Mouse (Mus musculus): ENCODE results near the gene Cntnap4.
A peak's percentile ranks its signal among the peaks of the same experiment; 100 is the strongest.

The Cntnap4 gene

DNA sequence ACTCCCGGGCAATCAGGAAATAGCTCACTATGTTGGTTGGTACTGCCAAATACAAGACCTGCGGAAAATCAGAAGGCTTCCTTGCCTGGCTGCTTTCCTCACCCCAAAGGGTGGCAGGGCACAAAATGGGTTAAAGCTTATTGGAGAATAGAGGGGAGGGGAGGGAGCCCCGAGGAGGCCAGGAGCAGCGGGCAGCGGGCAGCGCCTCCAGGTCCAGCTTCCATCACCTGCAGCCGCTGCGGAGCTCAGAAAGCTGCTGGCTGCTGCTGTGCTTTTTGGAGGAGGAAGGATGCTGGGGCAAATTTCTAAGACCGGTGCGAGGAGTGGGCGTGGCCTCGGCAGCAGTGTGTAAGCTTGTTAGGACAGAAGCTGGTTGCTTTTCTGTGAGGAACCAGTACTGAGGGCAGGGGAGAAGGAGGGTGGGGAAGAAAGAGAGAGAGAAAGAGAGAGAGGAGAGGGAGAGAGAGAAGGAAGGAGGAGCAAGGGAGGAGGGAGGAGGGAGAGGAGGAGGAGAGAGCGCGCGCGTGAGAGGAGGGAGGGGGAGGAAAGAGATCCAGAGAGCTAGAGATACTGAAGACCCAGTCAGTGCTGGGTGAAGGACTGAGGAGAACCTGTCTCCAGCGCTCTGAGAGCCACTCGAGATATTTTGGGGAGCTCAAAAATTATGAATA, at the start of gene Cntnap4:
TSS of gene Cntnap4 (plus strand) at position 573 of the 671 bp plus-strand sequence.
- no peak for DNase-seq

DNA sequence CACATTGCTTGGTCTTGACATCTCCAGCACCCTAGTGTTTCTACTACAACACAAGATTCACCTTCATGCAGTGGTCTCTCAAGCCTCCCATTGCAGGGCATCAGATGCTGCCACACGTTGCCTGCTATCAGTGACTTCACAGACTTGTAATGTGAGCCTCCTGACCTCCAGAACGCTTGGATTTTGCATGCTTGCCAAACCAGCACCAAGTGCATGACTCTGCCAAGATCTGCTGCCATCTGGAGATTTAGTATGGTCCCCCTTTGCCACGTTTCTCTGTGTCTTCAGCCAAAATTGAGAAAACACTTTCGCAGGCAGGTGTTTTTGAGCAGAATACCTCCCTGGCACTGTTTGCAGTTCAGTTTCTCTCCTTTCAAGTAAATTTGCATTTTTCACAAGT, 12.5 kb upstream of the Cntnap4 start:
- DNase-seq = no peak

DNA sequence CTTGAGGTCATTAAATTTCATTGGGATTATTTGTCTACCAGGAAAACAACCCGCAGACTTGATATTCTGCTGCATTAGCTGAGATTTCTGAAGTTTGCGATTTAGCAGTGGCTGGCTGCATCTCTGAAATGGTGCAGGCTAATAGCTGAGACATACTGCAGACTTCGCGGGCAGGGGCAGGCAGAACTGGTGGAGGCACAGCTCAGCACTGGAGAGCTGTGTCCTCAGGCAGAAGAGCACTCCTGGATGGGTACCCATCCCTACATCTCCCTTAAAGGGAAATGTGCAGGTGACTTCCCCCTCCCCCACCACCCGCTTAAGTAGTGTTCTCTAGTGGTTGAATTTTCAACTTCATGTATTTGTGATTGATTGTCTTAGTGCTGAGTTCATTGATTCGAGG, 698 bp downstream of the Cntnap4 start:
- DNase-seq = no peak

DNA sequence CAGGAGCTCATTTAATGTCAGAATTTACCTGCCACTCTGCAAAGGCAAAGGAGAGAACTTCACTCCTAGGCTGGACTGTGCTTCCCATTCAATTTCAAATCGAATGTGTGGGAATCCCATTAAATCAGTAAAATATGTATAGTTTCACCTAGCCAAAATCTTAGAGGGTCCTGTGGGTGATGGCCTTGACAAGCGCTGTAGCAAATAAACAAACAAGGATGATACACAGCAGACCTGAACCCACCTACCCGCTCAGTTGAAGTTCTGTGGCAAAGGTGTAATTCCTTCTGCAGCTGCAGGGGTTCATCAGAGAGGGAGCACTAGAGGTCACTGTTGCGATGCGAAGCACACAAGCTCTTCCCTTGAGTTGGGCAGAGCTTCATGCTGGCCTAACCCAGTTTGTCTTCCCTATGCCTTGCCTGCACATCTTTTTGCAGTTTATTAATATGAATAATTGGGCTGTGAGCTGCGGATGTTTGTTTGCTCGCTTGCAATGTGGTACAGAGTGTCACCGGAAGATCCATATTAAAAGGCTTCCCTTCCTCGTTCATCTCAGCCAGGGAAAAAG, 1.6 kb downstream of the Cntnap4 start:
- DNase-seq = peak; percentile 32

- no peak for DNase-seq
These were observed 11.6 kb downstream of the Cntnap4 start for GRCm38 (mm10) chr8:112581473-112581872.

GRCm38 (mm10) chr8:112583440-112583839, 13.6 kb downstream of the Cntnap4 start:
- DNase-seq = no peak

GRCm38 (mm10) chr8:112588357-112589051, 18.7 kb downstream of the Cntnap4 start:
- no peak for DNase-seq

DNA sequence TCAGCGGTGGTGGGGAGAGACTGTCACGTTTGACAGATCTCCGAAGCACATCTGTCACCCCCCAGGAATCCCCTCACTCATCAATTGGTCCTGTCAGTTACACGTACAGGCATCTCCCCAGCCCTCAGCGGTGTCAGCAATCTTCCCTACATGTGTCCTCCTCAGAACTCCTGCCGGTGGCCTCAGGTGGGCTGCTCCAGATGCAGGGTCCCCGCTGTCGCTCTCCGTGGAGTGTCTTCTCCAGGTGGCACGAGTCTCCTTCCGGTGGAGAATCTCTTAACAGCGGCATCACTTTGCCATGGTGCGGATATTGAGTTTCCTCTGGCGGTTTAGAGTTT, 19.2 kb downstream of the Cntnap4 start:
- no peak for DNase-seq

- DNase-seq = no peak
These were observed 26.4 kb downstream of the Cntnap4 start for GRCm38 (mm10) chr8:112596023-112596776.

DNA sequence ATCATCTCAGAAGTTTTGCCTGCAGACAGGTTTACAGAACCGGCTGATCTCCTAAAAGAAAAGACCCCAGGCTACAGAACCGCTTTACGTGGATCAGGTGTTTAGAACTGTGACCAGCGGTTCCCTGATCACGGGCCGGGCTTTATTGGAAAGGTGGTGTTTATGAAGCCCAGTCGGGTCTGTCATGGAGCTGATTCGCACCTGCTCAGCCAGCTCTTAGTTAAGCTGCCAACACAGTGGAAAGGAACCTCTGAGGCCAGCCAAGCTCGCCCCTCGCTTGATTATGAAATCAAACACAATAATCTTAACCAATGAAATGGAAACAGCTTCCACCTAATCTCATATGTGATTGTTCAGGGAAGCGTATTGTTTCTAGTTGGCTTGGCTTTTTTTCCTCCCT, 30.1 kb downstream of the Cntnap4 start:
- no peak for DNase-seq

- no peak for DNase-seq
These were observed 31.3 kb downstream of the Cntnap4 start for GRCm38 (mm10) chr8:112601150-112601549.

DNA sequence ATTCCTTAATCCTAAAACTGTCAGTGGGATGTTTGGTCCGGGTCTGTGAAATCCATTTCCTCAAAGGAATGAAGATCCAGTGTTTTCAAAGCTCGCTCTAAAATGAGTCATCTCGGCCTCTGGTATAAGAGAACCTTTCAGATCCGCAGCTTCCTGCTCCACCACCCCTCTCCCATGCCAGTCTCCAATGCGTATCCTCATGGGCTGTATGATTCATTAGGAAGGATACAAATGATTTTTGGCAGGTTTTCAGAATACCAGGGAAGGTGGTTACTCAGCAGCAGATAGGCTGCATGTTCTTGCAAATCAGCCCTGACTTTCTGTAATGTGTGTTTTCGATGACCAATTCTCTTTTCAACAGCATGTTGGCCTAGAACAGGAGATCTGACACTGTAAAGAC, 40.3 kb downstream of the Cntnap4 start:
- DNase-seq = no peak

DNA sequence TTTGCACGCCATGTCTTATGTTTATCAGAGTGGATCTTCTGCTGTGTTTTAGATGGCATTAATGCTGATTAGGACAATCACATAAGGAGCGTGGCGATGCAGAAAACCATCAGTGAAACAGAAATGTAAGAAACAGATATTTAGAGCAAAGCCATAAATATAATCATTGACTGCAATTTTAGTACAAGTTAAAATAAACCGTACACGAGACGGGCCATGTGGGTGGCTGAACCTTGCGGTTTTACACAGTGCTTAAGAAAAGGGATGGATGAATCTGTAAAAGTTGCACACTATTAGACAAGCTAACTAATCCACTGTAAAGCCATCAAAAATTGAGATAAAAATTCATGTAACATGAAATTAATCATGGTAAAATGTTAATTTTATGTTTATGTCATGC, 58.9 kb downstream of the Cntnap4 start:
- no peak for DNase-seq

DNA sequence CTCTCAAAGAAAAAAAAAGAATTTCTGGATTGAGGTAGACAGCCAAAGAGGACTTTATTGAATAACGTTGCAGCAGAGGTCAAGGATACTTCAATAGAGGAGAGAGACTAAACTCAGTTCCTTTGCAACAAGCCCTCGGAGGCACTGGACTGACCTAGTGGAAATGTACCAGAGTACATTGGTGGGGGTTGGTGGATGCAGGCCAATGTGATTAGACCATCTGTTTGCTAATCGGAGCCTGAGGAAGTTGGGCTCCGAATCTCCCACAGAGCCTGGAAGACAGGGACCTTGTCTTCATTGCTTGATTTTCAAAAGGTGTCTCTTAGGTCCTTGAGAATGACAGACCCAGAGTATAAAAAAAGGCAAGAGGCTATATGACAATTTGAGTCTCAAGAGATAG, 82.8 kb downstream of the Cntnap4 start:
- no peak for DNase-seq

DNA sequence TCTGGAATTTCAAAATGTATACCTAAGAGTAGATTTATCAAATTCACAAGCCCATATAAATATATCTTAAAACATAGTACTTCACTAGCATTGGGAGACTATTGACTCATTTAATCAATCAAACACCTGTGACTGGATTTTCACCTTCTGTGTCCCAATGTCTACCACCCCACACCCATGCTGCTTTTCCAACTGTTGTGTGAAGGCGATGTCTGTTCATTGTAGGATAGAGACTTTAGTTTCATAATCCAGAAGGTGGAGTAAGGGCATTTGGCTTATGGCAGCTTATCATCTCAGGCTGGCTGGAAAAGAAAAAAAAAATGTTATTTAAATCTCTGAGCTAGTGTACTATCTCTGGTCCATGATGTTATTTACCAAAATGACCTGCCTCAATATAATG, 83.4 kb downstream of the Cntnap4 start:
- no peak for DNase-seq

DNA sequence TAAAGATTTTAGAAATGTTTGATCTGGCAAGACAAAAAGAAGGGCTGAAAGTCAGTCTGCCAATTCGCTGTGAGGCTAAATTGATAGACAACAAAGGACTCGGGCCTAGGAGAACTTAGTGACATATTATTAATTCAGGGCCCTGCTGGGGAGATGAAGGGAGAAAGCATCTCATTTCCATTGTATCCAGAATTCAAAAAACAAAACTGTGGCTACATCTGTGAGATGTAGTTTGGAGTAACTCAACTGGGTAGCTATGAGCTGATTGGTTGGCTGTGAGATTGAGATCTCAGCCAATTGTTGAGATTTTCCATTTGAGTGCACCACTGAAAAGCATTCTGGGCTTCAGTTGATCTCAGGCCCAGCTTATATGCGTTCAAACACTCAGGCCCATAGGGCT, 84.2 kb downstream of the Cntnap4 start:
- no peak for DNase-seq

DNA sequence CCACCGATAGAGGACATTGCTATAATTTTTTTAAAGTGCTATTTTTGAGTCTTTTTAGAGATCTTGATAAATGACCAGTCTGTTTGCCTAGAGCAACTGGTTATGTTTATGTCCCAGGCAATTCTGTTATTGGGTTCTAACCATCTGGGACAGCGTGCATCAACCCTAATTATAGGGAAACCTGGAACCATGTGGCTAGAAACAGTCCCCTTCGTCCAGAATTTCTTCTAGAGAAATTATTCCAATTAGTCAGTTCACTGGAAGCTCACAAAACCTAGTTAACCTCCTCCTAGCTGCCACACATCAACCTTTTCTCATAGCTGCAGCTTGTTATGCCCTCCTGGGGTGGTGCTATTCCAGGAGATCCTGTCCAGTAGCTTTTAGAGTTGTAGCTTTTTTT, 94.2 kb downstream of the Cntnap4 start:
- DNase-seq = no peak

DNA sequence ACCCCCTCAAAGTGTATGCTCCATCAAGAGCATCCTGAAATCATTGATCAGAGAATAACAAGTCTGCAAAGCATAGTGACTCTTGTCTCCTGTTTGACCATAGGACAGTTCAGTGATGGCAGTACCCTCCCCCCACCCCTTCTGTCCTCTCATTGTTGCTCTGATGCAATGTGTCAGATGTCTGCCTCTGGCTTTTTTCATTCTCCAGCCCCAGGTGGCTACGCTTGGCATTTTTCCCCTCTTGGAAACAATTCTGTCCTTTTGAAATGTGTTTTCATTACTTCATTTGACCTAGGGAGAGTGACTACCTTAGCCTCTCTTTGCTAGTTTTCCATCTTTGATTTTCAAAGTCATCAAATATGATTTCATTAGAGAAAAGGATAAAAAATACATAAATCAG, 104.8 kb downstream of the Cntnap4 start:
- DNase-seq = no peak

- no peak for DNase-seq
These were observed 111.9 kb downstream of the Cntnap4 start for GRCm38 (mm10) chr8:112681757-112682156.

DNA sequence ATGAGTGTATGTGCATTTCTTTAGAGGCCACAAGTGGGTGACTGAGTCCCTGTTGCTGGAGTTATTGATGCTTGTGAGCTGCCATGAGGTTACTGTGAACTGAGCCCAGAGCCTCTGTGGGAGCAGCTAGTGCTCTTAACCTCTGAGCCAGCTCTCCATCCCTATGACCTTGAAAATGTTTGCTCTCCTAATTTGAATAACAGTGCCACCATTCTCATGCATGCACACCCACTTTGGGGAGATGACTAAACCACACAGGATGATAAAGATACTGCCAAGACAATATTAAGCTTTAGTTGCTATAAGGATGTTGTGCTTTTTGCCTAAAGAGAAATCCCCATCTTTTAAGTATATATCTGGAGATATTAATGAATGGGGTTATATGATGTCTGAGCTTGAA, 125.9 kb downstream of the Cntnap4 start:
- no peak for DNase-seq

GRCm38 (mm10) chr8:112698141-112698540, 128.3 kb downstream of the Cntnap4 start:
- DNase-seq = no peak

DNA sequence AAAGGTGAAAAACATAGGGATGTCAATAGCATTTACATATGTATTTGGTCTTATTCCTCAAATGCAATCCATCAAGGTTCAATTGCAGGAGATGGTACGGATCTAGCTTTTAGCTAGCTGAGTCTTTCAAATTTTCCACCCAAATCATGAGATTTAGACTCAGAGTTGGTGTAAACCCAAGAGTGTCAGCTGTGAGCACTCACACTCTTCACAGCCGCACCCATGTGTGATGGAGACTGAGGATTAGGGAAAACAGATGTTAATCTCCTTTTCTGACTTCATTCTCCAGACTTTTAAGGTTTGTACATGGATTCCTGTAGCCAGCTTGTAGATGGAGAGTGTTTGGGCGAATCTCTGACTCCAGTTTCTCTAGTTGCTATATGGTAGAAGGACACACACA, 147.1 kb downstream of the Cntnap4 start:
- no peak for DNase-seq

GRCm38 (mm10) chr8:112724918-112725317, 155.1 kb downstream of the Cntnap4 start:
- DNase-seq = no peak

All from kidney, adult 18-20 months (tissue).